Mouse (Mus musculus) spleen, postnatal 36 days (tissue): ENCODE measurements at regions not wholly inside any gene's neighbourhood (a gene's known extent, or its start where the extent isn't known, plus 50 kb on each side); places are given as distances from the start of the nearest gene placed in this dataset.

Experiments
- DNase-seq, 2 experiments: peaks; one replicate each; pipeline ENCODE4 v3.0.0; 2022; ENCODE audit warnings: low spot score in 2 of 2, mixed read lengths in 1 of 2

DNA sequence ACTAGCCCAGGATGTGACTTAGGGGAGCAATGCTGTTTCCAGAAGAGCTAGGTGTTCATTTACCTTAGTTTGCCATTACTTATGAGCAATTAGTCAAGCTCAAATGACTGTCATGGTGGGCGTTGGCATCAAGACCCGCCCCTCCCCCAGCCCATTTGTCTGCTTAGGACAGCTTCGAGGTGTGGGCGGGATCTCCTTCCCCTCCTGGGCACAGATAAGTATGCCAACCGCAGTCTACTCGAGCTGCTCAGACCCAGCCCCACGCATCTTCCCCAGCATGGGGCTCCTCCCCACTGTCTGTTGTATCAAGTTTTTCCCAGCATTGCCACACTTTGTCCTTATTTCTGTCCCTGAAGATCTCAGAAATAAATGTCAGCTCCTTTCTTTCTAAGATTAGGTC is 179.6 kb downstream of the Sp3 start:
- no peak for DNase-seq

GRCm38 (mm10) chr2:72813282-72813974 is 166.8 kb downstream of the Sp3 start:
- no peak for DNase-seq

DNA sequence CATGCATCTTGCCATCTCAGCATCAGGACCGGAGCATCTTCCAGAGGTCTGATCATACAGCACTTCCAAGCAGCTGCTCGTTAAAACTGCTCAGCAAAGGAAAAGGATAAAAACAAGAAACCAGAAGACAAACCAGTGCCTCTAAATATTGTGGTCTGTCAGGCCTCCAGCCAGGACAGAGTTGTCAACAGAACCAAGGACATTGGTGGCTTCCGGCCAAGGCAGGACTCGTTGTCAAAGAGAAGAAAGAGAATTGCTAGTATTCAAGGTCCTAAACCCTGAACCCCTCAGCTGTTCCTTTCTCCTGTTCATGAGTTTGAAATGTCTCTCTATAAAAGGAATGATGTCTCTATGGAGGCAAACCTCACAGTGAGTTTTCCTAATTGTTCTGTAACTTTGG is 155.0 kb downstream of the Sp3 start:
- no peak for DNase-seq

DNA sequence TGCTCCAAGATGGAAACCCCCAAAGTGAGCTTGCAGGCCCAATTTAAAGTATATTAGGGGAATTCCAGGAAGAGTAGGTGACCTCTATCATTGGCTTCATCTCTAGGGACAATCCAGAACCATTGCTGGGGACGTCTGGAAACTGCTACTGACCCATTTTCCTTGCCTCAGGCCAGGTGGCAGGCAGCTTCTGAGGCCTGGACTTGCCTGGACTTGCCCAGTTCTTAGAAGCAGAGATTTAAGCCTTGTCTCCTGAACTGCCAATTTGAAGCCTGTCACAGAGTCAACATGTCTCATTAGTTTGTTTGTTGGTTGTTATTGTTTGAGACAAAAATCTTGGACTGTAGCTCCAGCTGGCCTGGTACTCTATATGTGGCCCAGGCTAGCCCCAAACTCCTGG is 151.1 kb downstream of the Sp3 start:
- no peak for DNase-seq

DNA sequence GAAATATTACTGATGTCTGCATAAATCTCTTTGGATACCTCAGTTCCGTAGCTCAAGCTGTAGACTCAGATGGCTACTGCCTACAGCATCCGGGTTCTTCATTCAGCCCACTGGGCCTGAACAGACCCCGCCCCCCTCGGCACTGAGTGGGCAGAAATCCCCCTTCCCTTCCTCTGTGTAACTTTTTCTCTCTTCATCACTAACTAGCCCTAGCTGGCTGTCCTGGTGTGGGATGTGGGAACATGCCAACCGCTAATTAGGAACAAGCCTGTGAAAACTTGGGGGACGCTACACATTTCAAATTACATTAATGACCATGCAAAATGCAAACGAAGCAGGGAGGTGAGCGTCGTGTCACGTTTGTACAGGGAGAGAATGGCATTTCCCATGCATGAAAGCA is 147.5 kb downstream of the Sp3 start:
- DNase-seq = no peak

- peak; percentile 37 to 48 for DNase-seq
These were observed 142.0 kb downstream of the Sp3 start for GRCm38 (mm10) chr2:72838085-72838727.

DNA sequence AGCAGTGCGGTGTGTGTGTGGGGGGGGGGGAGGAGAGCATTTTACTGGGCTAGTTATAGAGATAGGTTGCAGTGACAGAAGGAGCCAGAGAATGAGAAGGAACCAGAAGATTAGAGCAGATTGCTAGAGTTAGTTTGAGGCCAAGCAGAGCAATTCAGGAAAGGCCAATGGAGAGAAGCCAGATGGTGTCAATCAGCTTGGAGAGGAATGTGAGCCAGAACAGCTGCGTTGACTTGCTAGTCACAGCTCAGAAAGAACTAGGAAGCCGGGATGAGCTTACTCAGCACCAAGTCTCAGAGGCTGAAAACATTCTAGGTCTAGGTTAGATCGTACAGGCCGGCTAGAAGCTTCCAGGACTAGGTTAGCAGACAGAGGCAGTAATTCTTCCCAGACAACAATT is 140.6 kb downstream of the Sp3 start:
- no peak for DNase-seq

- DNase-seq = no peak
These were observed 138.9 kb downstream of the Sp3 start for GRCm38 (mm10) chr2:72841367-72841766.

- no peak for DNase-seq
These were observed 136.6 kb downstream of the Sp3 start for GRCm38 (mm10) chr2:72843610-72844009.

DNA sequence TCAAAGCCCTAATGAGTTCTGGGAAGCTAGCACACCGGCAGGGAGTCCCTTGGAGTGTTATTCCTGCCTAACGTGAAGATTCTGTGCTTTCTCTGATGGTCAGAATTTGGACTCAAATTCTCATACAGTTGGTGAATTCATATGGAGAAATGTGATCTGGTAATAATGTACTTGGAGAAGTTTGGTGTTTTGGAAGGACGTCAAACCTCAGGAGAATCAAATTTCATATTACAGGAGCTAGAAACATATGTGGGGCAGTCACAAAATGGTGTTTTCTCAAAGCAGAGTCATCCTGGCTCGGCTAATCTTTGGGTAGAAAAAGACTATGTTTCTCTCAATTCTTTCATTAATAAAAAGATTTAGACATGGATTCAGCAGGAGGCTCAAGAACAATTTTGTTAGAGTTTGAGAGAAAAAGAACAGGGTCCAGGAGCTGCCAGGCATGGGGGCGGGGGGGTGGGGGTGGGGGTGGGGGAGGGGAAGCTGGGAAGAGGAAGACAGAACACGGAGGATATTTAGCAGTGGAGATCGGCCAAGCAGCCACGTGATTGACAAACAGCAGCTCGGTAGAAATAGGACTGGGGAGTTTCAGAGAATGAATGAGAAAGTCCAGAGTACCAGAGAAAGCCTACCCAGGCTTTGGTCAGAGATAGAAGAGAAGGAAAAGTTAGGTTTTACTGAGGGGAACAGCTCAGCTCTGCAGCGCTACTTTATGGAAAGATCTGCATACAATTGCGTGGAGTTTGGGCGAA is 130.6 kb downstream of the Sp3 start:
- no peak for DNase-seq

- no peak for DNase-seq
These were observed 127.7 kb downstream of the Sp3 start for GRCm38 (mm10) chr2:72852509-72852908.

DNA sequence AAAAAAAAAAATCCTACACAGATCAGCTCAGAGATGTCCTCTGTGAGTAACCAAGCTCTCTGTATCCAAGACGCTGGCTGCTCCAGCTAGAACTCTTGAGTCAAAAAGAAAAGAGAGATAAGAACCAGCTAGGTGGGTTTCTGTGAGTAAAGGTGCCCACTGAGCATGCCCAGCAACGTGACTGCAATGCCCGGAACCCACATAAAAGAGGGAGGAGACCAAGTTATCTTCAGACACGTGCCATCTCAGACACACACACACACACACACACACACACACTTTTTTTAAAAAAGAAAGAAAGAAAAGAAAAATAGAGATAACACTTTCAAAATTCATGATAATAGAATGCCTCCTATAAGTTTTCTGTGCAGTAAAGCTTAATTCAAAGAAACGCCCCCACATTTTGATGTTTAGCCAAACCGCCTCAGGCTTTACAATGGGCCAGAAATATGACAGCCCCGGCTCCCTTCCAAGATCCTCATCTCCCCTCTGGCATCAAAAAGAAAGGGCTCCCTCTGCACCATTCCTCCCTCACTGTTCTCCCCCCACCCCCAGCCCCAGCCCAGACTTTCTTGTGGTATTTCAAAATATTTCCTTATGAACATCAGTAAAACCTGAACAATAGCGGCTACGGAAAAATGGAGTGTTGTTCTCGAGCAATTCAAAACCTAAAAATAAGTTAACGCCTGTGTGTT is 124.8 kb downstream of the Sp3 start:
- peak in 1 of 2 experiments; percentile 10 for DNase-seq

DNA sequence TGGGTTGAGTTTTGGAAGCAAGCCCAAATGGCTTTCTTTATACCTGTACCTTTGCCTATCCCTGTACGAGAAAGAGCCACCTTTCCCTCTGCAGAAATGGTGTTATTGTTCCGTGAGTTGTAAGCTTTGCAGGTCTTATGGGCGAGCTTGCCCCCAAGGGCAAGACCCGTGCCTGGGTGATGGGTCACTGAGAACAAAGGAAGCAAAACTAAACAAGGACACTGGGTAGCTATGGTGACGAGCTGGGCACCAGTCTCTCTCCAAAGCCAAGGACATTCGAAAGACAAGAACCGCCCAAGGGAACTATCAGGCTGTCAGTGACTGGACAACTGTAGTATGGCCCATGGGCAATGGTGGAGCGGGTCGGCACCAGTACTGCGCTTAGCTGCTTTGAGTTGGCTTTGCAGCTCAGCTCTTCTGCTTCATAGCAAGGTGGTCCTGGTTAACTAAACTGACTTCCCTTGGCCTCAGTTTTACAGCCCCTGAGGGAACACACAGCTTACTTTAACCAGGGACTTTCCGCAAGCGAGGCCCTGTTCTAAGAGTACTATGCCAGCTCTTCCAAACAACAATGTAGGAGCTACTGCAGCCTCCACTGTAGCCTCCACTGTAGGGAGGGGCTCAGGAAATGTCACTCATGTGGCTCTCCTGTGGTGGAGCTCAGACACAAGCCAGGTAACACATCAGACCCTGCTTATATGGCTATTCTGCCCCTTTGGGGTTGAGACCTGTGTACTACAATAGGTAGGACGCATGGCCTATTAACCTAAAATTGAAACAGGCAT is 124.1 kb downstream of the Sp3 start:
- no peak for DNase-seq

- DNase-seq = no peak
These were observed 122.9 kb downstream of the Sp3 start for GRCm38 (mm10) chr2:72857377-72857776.

DNA sequence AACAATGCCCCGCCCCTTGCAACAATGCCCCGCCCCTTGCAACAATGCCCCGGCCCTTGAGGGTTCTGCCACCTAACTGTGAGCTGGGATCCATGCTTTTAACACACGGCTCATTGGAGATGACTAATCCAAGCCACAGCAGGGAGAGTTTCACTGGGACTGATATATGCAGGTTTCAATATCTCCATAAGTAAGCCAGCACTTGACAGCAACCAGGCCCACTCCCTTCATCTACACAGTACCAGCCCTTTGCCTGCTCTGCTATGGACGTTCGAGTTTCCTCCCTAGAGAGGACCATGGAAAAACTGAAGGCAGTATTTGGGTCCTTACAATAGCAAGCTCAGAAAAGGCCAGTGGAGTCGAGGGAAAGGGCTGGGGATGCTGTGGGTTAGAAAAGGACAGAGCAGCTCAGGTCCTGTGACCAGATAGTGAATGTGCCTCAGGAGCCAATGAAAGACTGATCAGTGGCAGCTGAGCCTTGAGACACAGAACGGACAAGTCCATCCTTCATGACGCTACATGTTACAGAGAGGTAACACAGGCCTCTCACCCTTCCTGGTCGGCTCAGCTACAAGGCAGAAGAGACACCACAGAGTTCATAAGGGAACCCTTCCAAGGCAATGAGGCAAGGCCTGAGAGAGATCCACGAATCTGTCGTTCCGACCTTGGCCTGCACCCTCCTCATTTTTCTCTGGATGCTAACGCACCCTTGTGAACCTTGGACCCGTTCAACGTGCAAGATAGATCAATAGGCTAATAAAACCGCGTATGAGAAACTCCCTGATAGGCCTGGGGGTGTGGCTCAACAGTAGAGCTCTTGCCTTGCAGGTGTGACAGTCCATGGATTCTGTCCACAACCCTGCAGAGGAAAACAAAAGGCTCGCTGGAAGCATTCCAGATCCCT is 114.5 kb downstream of the Sp3 start:
- DNase-seq = no peak

DNA sequence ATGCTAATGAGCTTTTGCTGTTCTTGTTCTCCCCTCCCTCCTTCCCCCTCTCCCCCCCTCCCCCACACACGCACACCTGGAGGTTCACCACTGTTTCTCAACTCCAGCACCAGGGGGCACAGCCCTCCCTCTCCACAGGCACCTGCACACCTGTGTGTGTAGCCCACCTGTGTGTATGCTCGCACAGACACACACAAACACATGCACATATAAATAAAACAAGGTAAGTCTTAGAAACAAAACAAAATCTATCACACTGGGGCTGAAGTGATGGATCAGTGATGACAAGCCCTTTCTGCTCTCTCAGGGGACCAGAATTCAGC is 113.9 kb downstream of the Sp3 start:
- no peak for DNase-seq

GRCm38 (mm10) chr2:72868173-72868572 is 112.1 kb downstream of the Sp3 start:
- DNase-seq = no peak

DNA sequence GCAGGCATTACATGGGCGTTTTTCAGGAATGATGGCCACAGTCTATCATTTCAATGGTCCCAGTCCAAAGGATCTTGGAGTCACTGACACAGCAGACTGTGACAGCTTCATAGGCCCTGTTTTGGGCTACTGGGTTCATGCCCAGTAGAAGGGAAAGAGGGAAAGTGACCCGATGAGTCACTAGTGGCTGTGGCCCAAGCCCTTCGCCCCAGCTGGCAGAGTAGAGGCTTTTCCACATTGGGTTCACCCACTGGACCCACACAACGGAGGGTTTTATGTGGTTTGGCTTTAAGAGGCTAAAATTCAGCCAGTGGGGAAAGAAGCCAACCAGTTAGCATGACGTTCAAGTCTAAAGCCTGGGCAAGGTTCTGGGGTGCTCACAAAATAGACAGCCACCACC is 108.4 kb downstream of the Sp3 start:
- DNase-seq = no peak

DNA sequence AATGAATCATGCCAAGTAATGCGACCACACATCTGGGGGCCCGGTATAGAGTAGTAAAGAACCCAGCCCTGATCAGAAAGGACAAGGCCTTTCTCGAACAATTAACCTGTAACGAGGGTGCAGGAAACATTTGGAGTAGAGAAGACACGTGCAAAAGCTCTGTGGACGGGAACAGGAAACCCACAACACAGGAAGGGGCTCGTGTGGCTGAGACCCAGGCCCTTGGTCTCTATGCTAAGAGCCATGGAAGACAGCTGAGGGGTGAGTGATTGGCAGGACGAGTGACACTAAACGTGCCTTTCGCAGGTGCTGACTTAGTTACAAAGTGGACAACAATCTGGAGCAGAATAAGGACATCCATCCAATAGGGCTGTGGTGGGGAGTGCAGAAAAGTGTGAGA is 106.3 kb downstream of the Sp3 start:
- DNase-seq = no peak

GRCm38 (mm10) chr2:72874533-72874932 is 105.7 kb downstream of the Sp3 start:
- DNase-seq = no peak

- no peak for DNase-seq
These were observed 104.6 kb downstream of the Sp3 start for GRCm38 (mm10) chr2:72875677-72876076.
